Mouse (Mus musculus) spleen, postnatal 4 days (tissue): ENCODE measurements around the gene Myadml2.
A peak's percentile ranks its signal among the peaks of the same experiment; 100 is the strongest.
"Not testable (repeated sequence)": the region's sequence is repeated elsewhere in the genome, so short reads cannot be mapped to it uniquely, and the experiment has no call there.

Experiments
- DNase-seq, 2 experiments: peaks; one replicate each; pipeline ENCODE4 v3.0.0; 2022; ENCODE audit warnings: low spot score in 2 of 2

Myadml2 gene

DNA sequence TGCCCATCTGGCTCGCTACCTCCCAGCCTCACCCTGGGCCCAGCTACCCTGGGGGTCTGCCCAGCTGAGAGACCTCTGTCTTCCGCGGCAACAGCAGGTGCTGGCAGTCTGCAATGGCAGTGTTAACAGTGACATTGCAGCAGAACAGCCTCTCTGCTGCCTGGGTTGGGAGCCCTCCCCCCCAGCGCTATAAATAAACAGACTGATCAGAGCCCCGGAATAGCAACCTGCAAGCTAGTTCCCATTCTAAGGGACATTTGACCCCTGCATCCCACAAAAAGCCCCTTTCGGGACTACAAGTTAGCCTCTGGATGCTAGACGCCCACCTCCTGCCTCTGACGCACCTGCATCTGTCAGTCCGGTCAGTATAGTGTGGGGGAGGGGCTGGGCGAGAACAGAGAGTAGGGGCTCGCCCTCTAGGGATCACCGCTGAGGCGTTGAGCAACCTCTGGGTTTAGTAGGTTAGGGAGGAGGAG lies at the start of gene Myadml2:
Gene Myadml2 (minus strand): TSS at position 158 of the 476 bp plus-strand sequence.
- DNase-seq: no peak

DNA sequence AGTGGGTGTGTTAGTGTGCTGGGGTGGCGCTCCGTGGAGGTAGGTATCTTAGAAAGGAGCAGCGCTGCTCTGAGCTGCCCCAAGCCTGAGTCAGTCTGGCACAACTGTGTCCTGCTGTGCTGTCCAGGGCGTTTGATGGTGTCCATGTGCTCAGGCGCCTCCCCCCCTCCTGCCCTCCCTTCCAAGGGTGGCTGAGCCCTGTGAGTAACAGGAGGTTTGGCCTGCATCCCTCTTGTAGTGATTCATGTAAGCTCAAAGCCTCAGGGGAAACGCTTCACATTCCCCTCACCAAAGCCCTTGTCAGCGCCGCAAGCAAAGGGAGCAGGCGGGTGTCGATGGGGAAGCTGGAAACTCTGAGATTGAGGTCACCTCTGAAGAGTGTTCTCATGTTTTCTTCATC lies 49.8 kb upstream of the Myadml2 start:
- DNase-seq: no peak

DNA sequence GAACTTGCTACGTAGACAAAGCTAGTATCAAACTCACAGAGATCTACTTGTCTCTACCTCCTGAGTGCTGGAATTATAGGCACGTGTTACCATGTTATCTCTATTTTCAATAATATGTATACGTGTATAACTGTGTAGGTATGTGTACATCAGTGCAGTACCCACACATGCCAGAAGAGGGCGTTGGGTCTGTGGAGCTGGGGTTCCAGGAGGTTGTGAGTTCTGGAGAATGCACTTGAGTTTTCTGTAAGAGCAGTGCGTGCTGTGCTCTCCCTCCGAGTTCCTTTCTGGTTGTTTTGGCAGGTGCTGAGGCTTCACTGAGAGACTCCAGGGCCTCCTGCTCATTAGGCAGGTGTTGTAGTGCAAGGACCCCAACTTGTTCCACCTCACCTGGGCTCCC lies 48.6 kb upstream of the Myadml2 start:
- no peak for DNase-seq

DNA sequence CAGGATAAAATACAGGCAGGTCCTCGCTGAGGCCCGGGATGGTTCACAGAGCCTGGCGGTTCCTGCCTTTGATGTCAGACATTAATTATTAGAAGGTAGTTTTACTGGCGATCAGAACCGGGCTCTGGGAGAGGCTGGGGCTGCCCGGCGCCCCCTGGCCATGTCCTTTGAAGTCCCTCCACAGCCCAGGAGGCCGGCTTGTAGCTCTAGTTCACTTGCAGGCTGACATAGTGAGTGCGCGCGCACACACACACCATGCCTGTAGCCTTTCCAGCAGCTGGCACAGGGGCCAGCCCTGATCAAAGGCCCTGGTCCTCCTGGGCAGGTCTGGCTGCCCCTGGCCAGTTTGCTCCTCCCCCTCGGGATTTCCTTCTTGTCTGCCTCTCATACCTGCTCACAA lies 47.7 kb upstream of the Myadml2 start:
- no peak for DNase-seq

DNA sequence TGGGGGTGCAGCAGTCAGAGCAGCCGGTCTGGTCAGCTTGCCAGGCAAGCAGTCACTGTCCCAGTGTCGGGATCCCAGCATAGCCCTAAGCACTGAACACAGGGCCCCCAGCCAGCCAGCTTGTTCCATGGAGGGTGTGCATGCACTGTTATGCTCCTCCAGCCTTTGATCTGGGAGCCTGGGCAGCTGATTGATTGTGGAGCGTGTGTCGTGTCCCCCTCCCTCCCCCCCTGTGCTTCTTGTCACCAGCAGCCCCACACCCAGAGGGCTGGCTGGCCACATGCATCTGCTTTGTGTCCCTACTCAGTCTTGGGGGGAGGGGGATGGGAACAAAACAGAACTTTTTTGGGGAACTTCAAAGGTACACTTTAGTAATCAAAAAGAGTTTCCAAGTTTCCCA lies 47.2 kb upstream of the Myadml2 start:
- DNase-seq: no peak

DNA sequence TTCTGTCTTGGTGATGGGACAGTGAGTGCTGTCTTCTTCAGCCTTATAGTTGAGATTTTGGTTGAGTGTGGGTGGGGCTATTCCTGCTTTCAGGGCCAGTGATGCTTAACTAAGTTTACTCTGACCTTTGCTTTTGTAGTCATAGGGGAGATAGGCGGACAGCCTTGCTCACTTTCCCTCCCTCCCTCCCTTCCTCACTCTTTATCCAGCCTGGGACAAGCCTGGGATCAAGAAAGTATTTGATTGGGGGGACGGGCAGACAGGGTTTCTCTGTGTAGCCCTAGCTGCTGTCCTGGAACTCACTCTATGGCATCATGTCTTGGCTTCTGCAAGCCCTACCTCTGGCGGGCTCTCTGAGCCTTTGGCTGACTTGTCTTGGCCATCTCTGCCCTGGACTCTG lies 45.5 kb upstream of the Myadml2 start:
- no peak for DNase-seq

DNA sequence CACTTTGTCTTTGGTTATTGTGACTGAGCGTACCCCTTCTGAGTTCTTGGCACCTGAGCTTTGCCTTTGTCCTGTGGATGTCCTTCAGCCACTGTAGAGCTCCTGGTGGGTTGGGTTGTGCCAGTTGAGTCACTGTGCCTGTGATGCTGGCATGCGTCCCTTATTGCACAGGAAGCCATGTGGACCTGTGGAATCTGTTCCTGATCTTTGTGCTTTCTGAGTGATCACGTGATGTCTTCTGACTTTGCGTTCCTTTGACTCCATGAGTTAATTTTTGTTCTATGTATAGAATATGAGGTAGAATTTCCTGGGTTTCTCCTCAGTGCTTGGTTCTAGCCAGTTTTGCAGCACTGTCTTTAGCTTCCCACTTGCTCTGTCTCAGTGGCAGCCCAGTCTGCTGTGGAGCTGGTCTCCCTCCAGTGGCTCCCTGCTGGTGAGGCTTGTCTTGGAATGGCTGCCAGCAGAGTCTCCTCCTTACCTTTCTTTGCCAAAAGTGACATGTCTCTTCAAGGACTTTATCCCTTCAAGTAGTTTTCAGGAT lies 44.6 kb upstream of the Myadml2 start:
- DNase-seq: no peak

DNA sequence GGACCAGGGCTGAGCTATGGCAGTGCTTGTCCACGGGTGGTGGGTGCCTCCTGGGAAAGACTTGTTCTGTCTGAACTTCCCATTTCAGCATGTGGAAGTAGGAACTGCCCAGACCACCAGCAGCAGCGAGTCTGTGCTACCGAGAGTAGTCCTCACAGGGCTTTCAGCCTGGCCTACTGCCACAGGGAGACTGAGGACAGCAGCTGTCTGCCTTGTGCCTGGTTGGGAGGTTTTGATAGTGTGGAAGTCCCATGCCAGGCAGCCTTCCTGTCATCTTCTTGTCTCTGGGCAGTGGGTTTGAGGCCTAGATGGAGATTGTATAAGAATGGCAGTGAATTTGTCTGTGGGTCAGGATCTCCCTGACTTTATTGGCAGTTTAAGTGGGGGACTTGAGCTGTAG lies 41.4 kb upstream of the Myadml2 start:
- no peak for DNase-seq

DNA sequence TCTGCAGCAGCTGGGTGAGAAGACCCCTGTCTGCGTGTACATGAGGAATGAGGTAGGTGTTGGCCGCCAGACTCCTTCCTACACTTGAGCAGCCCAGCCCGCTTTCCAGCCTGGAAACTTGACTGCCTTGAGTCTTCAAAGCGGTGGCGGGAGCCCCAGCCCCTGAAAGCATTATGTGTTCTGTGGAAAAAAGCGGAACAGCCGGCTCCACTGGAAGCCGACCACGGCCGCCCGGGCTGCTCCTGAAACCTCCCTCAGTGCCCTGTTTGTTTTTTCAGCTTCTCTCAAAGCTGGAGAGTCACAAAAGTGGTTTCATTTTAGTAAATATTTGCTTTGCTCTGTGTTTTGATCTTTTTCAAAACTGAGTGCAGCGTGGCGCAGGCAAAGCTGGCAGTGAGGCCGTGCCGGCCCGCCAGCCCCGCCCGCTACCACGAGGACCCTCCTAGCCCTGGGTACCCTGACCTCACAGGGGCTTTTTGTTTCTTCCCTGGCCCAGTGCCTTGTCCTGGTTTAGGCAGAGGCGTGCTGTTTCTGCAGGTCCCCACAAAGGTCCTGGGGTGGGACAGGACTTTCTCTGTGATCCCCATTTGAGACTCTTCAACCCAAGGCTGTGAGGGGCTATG lies 38.8 kb upstream of the Myadml2 start:
- no peak for DNase-seq

DNA sequence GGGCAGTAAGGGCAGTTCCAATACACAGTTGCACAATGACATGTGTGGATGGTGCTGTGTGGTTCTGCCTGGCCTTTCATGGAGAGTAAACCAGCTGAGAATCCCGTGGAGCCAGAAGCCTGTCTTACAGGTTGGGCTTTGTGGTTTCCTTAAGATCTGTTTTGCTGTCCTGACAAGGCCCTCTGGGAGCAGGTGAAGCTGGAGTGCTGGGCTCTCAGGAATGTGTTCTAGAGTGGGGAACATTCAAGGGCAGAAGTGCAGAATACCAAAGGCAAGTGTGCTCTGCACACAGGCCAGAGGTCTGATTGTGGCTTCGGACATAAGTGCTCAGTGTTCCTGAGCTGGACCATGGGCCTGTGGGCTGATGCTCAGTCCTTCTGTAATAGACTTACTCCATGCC lies 36.7 kb upstream of the Myadml2 start:
- DNase-seq: no peak

DNA sequence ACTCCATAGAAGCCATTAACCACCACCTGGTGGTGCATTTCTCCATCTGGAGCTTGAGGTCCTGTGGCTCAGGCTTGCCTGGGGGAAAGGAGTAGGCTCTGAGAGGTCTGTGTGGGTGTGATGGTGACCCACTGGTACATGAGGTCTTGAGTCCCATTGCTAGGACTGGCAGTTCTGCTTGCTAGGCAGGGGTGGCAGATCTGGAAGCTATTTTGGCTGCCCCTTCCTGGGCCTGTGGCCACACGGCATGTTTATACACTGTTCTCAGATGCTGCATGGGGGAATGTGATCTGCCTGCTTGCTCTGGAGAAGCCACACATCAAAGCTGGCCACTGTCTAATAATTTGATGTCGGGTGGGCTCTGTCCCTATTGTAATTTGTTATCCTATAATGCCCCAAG lies 36.1 kb upstream of the Myadml2 start:
- DNase-seq: no peak

DNA sequence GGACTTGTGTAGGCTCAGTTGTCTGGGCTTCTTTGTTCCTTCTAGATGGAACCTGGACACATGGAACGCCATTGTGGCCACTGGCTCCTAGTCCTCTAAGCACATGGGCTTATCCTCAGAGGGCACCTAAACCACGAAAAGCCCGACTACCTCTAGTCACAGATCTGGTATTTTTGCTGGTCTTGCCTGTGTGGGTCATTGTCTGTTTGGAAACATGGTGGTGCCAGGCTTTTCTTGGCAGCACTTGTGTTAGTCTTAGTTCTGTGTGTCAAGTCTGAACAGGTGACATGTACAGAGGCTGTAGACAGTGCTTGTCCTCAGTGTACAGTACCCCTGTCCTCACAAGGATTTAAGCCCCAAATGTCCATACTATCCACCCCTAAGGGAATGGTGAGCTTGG lies 35.6 kb upstream of the Myadml2 start:
- DNase-seq: no peak

DNA sequence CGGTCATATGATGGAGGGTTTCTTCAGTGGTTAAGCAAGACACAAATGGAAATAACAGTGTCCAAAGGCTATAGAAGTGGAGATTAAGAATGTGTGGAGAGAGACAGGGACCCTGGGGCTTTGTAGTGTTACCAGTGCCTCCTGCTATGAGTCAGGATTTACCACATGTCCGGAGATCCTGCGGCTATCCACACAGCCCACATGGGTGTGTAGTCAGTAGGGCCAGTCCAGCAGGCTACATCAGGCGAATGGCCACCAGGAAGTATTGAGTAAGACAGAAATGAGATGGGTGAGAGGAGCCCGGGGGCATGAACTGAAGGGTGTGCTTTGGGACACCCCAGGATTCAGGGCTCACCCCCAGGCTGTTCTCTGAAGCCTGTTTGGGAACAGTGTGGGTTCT lies 34.7 kb upstream of the Myadml2 start:
- DNase-seq: no peak

DNA sequence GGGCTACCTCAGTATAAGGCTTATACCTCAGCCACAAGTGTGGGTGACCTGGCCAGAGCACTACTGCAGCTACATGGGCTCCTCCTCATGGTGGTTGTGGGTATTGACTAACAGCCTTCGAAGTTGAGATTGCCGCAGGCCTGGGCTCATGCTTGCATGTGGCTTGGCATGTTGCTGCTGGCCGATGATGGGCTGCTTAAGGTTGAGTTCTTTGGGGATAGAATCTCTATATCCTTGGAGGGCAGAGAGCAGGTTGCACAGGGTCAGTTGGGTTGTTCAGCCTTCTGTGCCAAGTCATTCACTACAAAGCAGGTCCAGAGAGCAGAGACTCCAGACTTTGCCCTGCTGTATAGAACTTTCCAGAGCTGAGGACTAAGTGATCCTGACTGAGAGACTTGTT lies 32.0 kb upstream of the Myadml2 start:
- DNase-seq: peak in 1 of 2 experiments; percentile 38

DNA sequence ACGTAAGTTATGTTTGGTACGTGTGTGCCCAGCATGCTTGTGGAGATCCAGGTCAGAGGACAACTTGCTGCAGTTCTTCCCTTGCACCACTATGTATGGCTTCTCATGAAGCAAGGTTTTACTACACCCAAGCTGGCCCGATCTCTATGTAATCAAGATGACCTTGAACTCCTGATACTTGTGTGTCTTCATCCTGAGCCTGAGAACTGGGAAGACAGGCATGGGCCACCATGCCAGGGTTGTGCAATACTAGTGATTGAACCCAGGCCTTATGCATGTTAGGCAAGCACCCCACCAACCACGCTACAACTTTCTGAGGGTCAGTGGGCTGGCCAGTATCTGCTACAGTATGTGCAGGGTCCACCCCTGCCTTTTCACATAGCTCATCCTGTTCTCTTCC lies 29.0 kb upstream of the Myadml2 start:
- no peak for DNase-seq

DNA sequence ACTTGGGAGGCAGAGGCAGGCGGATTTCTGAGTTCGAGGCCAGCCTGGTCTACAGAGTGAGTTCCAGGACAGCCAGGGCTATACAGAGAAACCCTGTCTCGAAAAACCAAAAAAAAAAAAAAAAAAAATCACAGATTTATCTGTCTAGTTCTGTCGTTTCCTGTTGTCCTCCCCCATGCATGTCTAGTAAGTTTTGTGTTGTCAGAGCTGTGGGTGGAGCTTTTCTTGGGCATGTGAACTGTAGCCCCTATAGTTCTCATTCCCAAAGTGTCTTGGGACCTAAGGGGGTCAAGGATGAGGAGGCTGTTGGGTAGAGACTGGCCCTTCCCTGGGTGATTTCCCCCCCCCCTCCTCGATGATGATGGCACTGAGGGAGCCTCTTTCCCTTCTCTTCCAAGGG lies 27.9 kb upstream of the Myadml2 start:
- not testable (repeated sequence) for DNase-seq

DNA sequence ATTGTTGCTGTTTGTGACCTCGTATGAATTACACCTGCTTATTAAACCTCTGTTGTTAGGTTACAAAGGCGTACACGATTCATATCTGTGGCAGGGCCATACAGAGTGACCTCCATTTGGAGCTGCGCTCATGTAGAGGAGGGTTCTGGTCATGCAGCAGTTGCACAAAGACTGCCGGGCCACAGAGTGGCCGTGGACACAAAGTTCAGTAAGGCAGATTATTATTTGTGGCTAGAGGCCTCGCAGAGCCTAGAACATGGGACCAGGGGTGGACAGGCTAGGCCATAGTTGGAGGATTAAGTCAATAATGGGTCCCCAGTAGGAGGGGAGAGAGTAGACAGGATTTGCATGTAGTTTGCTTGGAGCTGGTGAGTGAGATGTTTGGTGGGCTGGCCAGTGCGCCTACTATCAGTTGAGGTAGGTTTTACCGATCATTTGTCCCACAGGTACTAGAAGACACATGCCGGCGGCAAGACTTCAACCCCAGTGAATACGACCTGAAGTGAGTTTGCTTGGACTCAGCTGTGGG lies 25.7 kb upstream of the Myadml2 start:
- DNase-seq: no peak

DNA sequence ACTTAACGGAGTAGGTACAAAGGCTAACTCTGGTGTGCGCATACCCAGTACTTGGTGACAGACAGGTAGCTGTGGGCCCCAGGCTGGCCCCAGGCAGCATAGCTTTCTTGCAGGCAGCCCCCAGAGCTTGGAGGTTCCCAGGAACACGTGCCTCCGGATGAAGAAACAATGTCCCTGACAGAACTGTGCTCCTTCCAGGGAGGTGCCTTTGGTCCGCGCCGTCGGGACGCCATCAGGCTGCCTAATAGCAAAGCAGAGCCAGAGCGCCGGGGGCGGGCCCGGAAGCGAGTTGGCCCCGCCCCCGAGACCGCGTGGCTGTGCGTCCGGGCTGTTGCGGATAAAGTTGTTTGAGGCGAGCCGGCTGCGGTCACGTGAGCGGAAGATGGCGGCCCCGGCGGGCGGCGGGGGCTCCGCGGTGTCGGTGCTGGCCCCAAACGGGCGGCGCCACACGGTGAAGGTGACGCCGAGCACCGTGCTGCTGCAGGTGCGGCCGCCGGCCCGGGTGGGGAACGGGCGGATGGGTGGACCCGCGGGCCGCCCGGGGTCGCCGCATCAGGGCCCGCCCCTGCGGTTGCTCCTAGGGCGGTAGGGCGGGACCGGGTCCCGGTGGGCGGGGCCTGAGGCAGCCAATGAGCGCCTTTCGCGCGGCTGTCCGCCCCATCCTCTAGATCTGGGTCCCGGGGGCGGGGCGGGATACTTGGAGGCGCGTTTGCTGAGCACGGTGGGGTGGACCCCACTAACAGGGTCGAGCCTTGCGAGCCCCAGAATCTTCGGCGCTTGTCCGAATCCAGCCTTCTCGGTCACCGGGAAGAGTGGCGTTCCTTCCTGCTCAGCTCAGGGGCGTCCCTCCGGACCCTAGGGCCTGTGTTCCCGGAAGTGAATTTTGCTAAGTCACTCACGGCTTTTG lies 25.0 kb upstream of the Myadml2 start, which contains the start of gene Aspscr1:
Gene Aspscr1 (plus strand): TSS at position 287 of the 907 bp plus-strand sequence.
- DNase-seq: peak; percentile 97 to 98

DNA sequence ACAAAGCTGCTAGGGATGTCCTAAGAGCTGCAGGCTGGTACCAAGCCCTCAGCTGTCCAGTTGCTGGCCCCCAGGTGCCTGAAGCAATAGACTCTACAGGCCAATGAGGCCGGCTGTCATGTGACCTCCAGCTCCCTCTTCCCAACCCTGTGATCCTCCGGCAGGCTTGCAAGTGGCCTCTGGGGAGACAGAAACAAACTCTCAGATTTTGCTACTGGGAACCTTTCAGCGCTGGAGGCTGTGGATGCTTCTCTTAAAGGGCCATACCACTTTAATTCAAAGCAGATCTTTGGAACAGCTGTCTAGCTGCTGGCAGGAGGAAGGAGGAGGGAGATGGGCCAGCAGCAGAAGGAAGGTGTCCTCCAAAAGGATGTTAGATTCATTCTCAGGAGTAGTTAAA lies 18.7 kb upstream of the Myadml2 start:
- no peak for DNase-seq

DNA sequence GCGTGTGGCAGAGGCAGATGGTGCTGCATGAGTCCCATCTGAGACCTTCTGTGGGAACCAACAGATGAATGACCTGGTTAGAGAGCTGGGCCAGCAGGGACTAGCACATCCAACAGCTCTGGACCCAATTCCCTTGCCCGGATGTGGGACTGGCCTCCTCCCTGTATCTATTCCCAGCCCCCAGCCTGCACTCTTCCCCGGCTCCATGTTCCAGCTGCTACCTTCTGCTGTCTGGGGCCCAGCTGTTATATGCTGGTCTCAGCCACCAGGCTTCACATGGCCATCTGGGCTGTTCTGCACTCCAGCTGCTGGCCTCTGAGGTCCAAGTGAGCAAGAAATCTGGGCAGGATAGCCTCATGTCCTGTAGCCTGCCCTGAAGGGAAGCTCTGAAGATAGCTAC lies 17.4 kb upstream of the Myadml2 start:
- no peak for DNase-seq

DNA sequence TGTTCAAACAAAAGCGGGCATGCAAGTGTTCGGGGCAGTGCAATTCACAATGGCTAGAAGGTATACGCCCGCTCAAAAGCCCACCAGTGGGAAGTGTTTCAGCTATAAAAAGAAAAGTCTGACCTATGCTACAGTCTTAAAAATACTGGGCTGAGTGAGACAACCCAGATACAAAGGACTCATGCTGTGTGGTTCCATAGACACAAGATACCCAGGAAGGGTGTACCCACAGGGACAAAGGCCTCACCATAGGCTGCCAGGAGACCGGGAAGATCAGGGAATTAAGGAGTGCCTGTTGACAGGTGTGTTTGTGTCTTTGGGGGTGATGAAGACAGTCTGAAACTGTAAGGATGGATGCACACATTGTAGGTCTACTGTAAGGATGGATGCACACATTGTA lies 15.8 kb upstream of the Myadml2 start:
- no peak for DNase-seq

DNA sequence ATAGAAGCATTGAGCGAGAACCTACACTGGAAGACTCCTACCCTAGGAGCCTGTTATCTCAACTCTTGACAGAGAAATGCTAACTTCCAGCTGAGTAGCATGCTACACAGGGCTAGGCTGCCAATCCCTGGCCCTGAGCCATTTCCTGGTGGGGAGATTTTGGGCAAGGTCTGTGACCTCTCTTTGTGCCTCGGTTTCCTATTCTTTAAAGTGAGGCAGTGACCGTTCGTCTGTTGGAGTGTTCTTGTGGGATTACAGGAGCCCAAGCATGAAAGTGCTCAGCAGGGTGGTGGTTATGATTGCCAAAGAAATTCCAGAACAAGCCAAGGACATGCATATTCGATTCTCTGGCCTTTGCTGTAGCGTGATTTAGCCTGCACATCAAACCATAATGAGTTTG lies 14.8 kb upstream of the Myadml2 start:
- no peak for DNase-seq

DNA sequence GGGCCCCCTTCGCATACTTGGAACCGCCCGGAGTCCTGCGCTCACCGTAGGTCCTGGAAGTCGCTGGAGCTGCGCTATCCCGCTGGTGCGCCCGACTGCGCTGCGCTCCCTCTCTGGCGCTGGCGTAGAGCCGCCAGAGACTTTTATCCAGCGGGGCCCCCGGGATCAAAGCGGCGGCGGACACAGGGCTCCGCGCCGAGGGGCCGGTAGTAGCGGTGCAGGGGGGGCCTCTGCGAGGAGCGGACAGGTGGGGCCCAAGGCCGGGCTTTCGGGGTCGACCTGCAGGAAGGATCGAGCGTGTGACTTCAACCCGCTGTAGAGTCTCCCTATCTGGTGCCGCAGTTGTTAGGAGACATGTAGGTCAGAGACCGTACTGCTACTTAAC lies 13.1 kb upstream of the Myadml2 start, which contains the start of gene Notum:
Gene Notum (minus strand): TSS at position 100 of the 385 bp plus-strand sequence.
- no peak for DNase-seq
